Mouse (Mus musculus) kidney, postnatal 0 days (tissue): Measurements from ENCODE around the gene Olfr1380. TPM values are rescaled to one million over a fixed set of nuclear protein-coding genes. Genes with fewer than 3 reads are reported as not detected.
"Not testable (repeated sequence)": the region's sequence is repeated elsewhere in the genome, so short reads cannot be mapped to it uniquely, and the experiment has no call there.

Source experiments
- ATAC-seq: fragments of 200-750 bp; cut with Nextera tagmentation; replicated peaks from 2 replicates; pipeline ENCODE4 v1.8.0; 2017; ENCODE audit warnings: low read depth, moderate number of reproducible peaks, moderate TSS enrichment, moderate library complexity; ENCODE audit not compliant: low FRiP score
- DNase-seq: peaks from one replicate; pipeline ENCODE4 v3.0.0-alpha.2; 2016; ENCODE audit warnings: low spot score
- H3K27ac ChIP-seq: fragments of 300-500 bp; sonication (generic); 2 replicates; pipeline ENCODE4 v1.5.1; 2014; ENCODE audit warnings: mild to moderate bottlenecking
- H3K27me3 ChIP-seq: fragments of 300-500 bp; sonication (generic); 2 replicates; pipeline ENCODE4 v1.6.1; 2014; ENCODE audit warnings: low read length, mixed read lengths; ENCODE audit not compliant: insufficient read depth
- H3K36me3 ChIP-seq: fragments of 300-500 bp; sonication (generic); 2 replicates; pipeline ENCODE4 v1.6.1; 2014; ENCODE audit warnings: low read length, mixed read lengths; ENCODE audit not compliant: insufficient read depth
- H3K4me1 ChIP-seq: fragments of 300-500 bp; sonication (generic); replicated peaks from 2 replicates; pipeline ENCODE4 v1.6.1; 2014; ENCODE audit warnings: antibody characterized with exemption, low read length, mixed read lengths; ENCODE audit not compliant: insufficient read depth
- H3K4me2 ChIP-seq: fragments of 300-500 bp; sonication (generic); 2 replicates; pipeline ENCODE4 v1.6.1; 2014; ENCODE audit warnings: mild to moderate bottlenecking, low read length, moderate library complexity, mixed read lengths
- H3K4me3 ChIP-seq: fragments of 300-500 bp; sonication (generic); replicated peaks from 2 replicates; pipeline ENCODE4 v1.5.1; 2014; ENCODE audit warnings: low read depth, low read length
- H3K9ac ChIP-seq: fragments of 300-500 bp; sonication (generic); 2 replicates; pipeline ENCODE4 v1.6.1; 2014; ENCODE audit warnings: low read depth, low read length
- H3K9me3 ChIP-seq: fragments of 300-500 bp; sonication (generic); replicated peaks from 2 replicates; pipeline ENCODE4 v1.6.1; 2016; ENCODE audit warnings: low read length, inconsistent platforms, mixed read lengths
- CTCF ChIP-seq: IDR thresholded peaks from 2 replicates; pipeline ENCODE4 v1.5.1; 2016; ENCODE audit warnings: antibody characterized with exemption, low read depth, mild to moderate bottlenecking, moderate library complexity
- WGBS: fragments of 180-500 bp; shearing (Covaris S2); extraction: QIAGEN DNeasy Blood & Tissue Kit; methylation state at CpG from one replicate; pipeline ENCODE4 v1.1.7; 2014; 5-methylcytosine and 5-hydroxymethylcytosine counted together
- polyA plus RNA-seq: library from polyadenylated mRNA; unstranded; fragments of >200 nt; fragmentation: Nextera tagmentation; extraction: Ambion mirVana; gene quantifications from 2 replicates; pipeline ENCODE4 v1.2.1, GENCODE M21; 2015

Olfr1380 gene
- polyA plus RNA-seq, 1 experiment from 2014 or later: not detected

DNA sequence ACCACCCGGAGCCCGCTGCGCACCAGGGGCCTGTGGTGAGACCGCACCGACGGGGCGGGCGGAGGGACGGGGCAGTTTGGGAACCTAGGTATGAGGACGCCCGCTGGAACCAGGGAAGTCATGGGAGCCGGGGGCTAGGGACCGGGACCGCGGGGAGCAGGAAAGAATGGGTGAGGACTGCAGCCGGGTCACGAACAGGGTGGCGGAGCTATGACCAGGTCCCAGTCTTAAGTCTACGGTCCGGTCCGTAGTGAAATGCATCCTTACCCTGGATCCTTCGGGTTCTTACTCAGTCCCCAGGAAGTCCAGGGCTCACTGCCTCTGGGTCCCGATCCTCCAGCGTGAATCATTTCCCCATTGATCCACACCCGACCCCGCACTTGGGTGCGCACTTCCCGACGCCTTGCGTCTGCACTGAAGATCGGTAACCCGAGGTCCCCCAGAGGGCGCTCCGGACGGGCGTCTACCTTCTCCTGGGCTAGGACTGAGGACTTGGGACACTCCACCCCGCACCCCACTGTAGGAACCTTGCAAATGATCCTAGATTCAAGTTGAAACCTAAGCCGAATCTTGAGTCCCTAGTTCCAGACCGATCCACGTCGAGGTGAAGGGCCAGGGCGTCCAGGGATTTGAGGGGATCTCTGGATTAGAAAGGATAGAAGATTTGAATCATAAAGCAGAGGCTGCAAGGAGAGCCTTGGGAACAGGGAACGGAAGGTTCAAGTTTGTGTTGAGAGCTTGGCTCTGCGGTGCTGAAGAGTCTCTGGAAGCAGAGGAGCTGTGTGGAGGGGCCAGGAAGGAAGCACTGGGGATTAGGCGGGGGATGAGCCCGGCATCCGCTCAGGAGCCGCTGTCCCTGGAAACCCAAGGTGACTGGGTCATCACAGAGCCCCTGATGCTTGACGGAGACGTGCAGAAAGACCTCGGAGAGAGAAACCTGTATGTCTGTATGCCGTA lies 53.5 kb downstream of the Olfr1380 start:
- not testable (repeated sequence) for DNase-seq, H3K4me1 ChIP-seq, H3K27ac ChIP-seq, H3K36me3 ChIP-seq, H3K27me3 ChIP-seq, H3K9me3 ChIP-seq
- peak; percentile 33; the same call in 1 of the 2 replicates for TF ChIP-seq CTCF
- ATAC-seq: peak; percentile 37
- peak overlapping the region; percentile 44; the same call in 1 of the 2 replicates for H3K9ac ChIP-seq
- H3K4me2 ChIP-seq: peak overlapping the region; percentile 69
- 1% methylated on average over 49 of the region's 52 CpGs for WGBS
- peak overlapping the region; percentile 46 for H3K4me3 ChIP-seq

DNA sequence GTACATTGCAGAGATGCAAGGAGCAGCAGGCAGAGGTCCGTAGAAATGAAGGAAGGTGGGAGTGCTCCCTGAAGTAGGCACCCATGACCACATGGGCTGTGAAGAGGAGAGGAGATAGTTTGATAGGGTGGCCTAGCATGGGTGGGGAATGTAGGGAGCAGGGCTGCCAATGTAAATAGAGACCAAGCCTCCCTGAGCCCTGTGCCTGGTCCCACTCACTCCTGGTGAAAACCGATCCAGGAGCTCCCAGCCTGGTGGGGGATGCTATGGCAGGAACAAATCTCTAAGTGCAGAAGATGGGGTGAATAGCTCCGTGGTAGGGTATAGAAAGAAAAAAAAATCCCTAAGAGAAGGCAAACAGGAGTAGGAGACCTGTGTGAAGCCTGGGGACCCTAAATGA lies 54.7 kb downstream of the Olfr1380 start:
- H3K4me1 ChIP-seq, DNase-seq, H3K9ac ChIP-seq, H3K27ac ChIP-seq, H3K27me3 ChIP-seq, ATAC-seq, H3K36me3 ChIP-seq, H3K9me3 ChIP-seq, H3K4me3 ChIP-seq: not testable (repeated sequence)
- WGBS: 10% methylated on average over 3 of the region's 3 CpGs
- peak overlapping the region; percentile 13 for H3K4me2 ChIP-seq

GRCm38 (mm10) chr11:49612154-49612553 lies 55.5 kb downstream of the Olfr1380 start:
- Histone ChIP-seq H3K27ac (no peak overlapping the region), H3K4me2 (no peak overlapping the region), H3K9ac (no peak overlapping the region), H3K9me3 (no peaks in the 10 kb centered on the region), H3K36me3 (no peaks in the 10 kb centered on the region), H3K4me3 (no peak overlapping the region), H3K27me3 (no peaks in the 10 kb centered on the region), H3K4me1 (no peaks in the 10 kb centered on the region; the same call in 1 of the 2 replicates)
- TF ChIP-seq CTCF: no peak
- DNase-seq (no peak), ATAC-seq (no peak)
- WGBS: 31% methylated on average over 3 of the region's 3 CpGs

GRCm38 (mm10) chr11:49613349-49613748 lies 56.7 kb downstream of the Olfr1380 start:
- no peak overlapping the region for H3K9ac ChIP-seq
- H3K4me1 ChIP-seq: no peaks in the 10 kb centered on the region; the same call in 1 of the 2 replicates
- 8% methylated on average over 10 of the region's 10 CpGs for WGBS
- H3K27me3 ChIP-seq: no peaks in the 10 kb centered on the region
- no peaks in the 10 kb centered on the region for H3K36me3 ChIP-seq
- H3K4me2 ChIP-seq: no peak overlapping the region
- H3K4me3 ChIP-seq: no peak overlapping the region
- H3K27ac ChIP-seq: no peak overlapping the region
- H3K9me3 ChIP-seq: no peaks in the 10 kb centered on the region
- ATAC-seq (0 out of 2 replicates have a peak, but pooled peaks have one; percentile 37), DNase-seq (peak; percentile 21)
- TF ChIP-seq CTCF: no peak

Other genes with a start within 250 kb of the Olfr1380 start
- not detected in 2 replicates for gene Olfr1391, start 234.1 kb upstream of the Olfr1380 start, polyA plus RNA-seq
- gene Olfr1390, start 221.7 kb upstream of the Olfr1380 start, polyA plus RNA-seq: not detected in 2 replicates
- gene Olfr1389, start 133.8 kb upstream of the Olfr1380 start, polyA plus RNA-seq: not detected in 2 replicates
- gene Olfr1388, start 120.3 kb upstream of the Olfr1380 start, polyA plus RNA-seq: 0.05 and 0.07 TPM in 2 replicates
- not detected in 2 replicates for gene Olfr1387, start 101.5 kb upstream of the Olfr1380 start, polyA plus RNA-seq
- not detected in 2 replicates for gene Olfr1386, start 91.8 kb upstream of the Olfr1380 start, polyA plus RNA-seq
- not detected in 2 replicates for gene Olfr1385, start 67.8 kb upstream of the Olfr1380 start, polyA plus RNA-seq
- not detected in 2 replicates for gene Olfr1384, start 50.2 kb upstream of the Olfr1380 start, polyA plus RNA-seq
- gene Olfr1383, start 37.2 kb upstream of the Olfr1380 start, polyA plus RNA-seq: not detected in 2 replicates
- gene Olfr1382, start 28.6 kb upstream of the Olfr1380 start, polyA plus RNA-seq: not detected in 2 replicates
- gene Olfr1381, start 13.4 kb upstream of the Olfr1380 start, polyA plus RNA-seq: not detected in 2 replicates
- gene Flt4, start 52.4 kb downstream of the Olfr1380 start, polyA plus RNA-seq: 5.3 and 5.6 TPM in 2 replicates
- not detected in 2 replicates for gene Scgb3a1, start 106.7 kb downstream of the Olfr1380 start, polyA plus RNA-seq
- gene Cnot6, start 155.8 kb downstream of the Olfr1380 start, polyA plus RNA-seq: 54.4 and 55.0 TPM in 2 replicates
- 7.3 and 8.6 TPM in 2 replicates for gene Gfpt2, start 237.3 kb downstream of the Olfr1380 start, polyA plus RNA-seq